Mouse (Mus musculus) frontal cortex, postnatal 14 days (tissue): ENCODE measurements around the gene Zdhhc7.

Source experiments
- DNase-seq, 2 experiments: peaks; one replicate each; pipeline ENCODE4 v3.0.0; 2022; ENCODE audit warnings: low spot score in 2 of 2

Gene Zdhhc7

GRCm38 (mm10) chr8:120114315-120114841, 13.1 kb upstream of the Zdhhc7 start:
- peak; percentile 22 to 45 for DNase-seq

GRCm38 (mm10) chr8:120113758-120114255, 12.5 kb upstream of the Zdhhc7 start, which contains the start of gene 6430548M08Rik:
6430548M08Rik (plus strand) TSS chr8:120114152.
- peak; percentile 99 to 100 for DNase-seq

- DNase-seq, result no peak
Measured at GRCm38 (mm10) chr8:120113306-120113705, 12.0 kb upstream of the Zdhhc7 start.

GRCm38 (mm10) chr8:120112535-120112934, 11.3 kb upstream of the Zdhhc7 start:
- DNase-seq, result no peak

- DNase-seq, result no peak
Measured at GRCm38 (mm10) chr8:120111382-120111781, 10.1 kb upstream of the Zdhhc7 start.

DNA sequence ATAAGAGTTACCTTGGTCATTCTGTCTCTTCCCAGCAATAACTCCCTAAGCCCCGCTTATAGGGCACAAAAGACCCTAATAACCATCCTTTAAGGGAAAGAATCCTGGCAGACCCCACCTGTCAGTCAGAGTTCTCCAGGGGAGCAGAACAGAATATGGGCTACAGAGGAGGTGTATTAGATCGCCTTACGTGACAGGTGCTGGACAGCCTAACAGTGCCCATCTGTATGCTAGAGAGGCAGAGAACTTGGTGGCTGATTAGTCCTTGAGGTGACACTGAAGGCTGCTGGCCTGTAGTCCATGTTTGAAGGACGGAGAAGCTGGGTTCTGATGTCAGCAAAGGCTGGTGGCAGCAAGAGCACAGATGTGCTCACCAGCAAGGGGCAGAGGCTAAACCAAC, 9.7 kb upstream of the Zdhhc7 start:
- DNase-seq, result no peak

GRCm38 (mm10) chr8:120109149-120109548, 7.9 kb upstream of the Zdhhc7 start:
- DNase-seq, result no peak

DNA sequence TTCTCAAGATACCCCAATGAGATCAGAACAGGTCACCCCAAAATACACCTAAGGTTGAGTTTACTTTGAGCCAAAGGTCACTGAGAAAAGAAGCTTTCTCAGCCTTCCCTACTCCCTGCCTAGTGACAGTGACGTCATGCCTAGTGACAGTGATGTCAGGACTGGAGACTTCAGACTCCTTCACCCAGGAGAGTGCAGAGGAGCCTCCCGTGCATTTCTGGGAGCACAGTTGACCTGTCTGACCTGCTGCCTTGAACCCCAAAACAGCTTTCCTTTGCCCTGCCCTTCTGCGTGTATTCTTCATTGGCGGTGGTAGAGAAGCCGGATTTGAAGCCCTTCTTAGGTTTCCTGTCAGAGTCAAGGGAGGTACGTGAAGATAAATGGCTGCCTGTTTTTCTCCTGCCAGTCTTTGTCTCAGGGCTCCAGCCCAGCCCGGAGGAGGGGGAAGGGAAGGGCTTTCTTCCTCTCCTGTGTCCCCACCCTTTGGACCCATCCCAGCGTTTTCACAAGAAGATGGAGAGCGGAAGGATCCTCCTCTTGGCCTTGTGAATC, 3.5 kb upstream of the Zdhhc7 start:
- DNase-seq, result no peak

GRCm38 (mm10) chr8:120103916-120104315, 2.6 kb upstream of the Zdhhc7 start:
- DNase-seq, result no peak

DNA sequence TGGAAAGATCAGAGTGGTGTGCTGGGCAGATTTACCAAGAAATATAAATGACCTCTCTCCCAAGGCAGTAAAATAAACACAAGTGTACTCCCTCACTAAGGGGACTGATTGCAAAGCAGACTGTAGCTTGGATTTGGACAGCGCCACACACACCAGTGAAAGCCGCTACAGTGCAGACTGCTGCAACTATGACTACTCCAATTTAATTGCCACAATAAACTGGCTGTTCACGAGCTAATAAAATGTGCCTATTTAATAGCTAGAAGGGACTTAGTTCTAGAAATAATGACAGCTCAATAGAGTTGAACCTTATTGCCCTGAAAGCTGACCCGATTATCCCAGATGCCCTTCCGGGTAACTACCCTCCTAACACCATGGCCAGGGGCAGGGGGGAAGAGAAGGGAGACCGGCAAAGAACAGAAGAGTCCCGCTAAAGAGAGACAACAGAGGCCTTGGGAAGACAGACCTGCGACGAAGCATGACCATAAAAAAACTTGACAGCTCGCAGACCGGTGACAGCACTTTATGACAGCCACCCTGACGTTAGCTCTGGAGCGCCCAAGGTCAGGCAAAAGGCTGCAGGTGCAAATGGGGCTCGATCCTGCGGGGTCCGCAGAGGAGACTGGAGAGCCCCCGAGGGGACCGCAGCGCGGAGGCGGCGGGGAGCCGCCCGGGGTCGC, 754 bp downstream of the Zdhhc7 start:
- no peak for DNase-seq

DNA sequence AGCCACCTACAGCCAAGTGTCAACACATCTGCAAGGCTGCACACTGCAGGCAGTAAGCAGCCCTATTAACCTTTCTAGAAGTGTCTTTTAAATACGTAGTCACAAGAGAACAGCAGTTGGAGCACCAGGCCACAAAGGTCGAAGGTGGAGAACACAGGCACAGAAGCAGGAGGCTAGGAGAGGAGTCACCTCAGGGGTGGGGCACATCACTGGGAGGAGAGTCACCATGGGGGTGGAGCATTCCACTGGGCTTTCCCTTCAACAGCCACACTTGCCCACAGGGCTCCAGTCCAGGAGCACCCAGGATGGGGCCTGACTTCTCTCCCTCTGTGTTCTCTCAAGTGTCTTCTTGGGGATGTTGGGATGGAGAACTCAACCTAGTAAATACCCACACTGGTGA, 4.8 kb downstream of the Zdhhc7 start:
- no peak for DNase-seq

DNA sequence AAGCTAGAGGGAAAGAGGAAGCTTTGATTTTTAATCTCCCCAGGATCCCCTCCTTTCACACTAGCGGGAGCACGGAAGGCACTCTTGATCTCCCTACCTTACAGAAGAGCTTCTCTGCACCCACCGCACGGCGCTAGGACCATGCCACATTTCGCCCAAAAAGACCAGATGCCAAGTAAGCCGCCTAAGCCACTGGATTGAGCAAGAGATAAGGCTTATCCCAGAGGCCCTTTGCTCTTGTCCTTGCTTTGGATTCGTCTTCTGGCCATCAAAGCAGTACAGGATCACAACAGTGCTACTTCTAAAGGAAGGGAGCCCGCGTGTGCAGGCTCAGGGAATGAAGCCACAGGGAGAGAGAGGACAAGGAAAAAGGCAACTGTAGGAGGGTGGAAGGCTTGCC, 6.5 kb downstream of the Zdhhc7 start:
- no peak for DNase-seq

DNA sequence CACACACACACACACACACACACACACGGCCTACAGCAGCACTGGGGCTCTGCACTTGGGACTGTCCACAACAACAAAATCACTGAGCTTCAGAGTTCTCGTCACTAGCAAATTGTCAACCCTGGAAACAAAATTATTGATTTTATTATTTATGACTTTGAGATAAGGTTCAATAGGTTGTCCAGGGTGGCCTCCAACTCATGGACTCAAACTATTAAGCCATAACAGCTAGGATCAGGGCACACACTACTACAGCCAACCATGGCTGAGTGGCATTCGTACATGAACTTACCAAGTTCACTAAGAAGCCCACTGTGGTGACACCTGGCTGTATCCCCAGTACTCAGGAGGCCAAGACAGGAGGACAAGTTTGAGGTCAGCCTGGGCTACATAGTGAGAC, 8.2 kb downstream of the Zdhhc7 start:
- DNase-seq, result no peak

DNA sequence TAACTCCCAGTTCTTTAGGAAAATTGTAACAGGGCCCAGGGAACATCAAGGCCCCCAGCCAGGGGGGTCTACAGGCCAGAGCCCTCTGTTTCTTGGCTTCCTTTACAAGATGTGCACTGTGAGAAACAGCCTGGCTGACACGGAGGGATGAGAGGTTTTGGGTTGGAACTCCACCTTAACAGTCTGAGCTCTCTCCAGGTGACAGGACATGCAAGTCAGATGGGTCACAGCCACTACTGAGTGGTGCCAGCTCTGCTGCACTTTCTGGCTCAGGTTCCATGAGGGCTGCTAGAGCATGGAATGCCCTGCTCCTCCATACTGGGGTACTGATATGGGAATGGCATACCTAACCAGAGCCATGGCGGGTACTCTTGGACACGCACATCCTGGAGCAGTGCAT, 10.2 kb downstream of the Zdhhc7 start:
- no peak for DNase-seq

GRCm38 (mm10) chr8:120089511-120089910, 11.8 kb downstream of the Zdhhc7 start:
- DNase-seq, result no peak

GRCm38 (mm10) chr8:120084783-120085182, 16.5 kb downstream of the Zdhhc7 start:
- no peak for DNase-seq

- DNase-seq, result no peak
Measured at GRCm38 (mm10) chr8:120083261-120083660, 18.0 kb downstream of the Zdhhc7 start.

DNA sequence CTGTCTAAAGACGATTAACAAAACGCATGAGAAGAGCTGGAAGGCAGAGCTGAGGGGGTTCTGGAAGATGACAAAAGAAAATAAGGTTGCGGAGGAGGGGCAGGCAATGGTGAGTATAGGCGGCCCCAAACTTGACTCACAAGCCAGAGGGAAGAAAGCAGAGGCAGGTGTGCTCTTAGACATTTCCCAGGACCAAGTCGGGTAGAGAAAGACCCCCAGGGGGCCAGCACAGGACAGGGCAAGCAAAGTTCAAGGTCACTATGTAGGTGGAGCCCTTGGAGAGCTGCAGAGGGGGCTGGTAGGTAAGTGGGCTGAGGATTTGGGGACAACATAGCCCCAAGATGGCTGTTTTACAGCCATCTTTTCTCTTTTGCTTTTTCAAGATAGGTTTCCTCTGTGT, 21.9 kb downstream of the Zdhhc7 start:
- no peak for DNase-seq

DNA sequence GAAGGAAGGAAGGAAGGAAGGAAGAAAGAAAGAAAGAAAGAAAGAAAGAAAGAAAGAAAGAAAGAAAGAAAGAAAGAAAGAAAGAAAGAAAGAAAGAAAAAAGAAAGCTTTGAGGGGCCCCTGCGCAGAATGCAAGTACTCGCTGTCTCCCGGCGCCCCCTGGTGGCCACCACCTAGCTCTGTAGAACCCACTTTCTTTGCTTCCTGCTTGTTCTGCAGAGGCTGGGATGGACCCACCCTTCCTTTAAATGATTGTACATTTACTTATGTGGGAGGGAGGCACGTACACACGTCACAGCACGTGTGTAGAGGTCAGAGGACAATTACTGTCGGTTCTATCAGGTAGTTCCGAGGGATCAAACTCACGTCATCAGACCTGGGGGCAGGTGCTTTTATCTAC, 23.2 kb downstream of the Zdhhc7 start:
- peak; percentile 40 to 60 for DNase-seq

GRCm38 (mm10) chr8:120075347-120075746, 25.9 kb downstream of the Zdhhc7 start:
- DNase-seq, result no peak

DNA sequence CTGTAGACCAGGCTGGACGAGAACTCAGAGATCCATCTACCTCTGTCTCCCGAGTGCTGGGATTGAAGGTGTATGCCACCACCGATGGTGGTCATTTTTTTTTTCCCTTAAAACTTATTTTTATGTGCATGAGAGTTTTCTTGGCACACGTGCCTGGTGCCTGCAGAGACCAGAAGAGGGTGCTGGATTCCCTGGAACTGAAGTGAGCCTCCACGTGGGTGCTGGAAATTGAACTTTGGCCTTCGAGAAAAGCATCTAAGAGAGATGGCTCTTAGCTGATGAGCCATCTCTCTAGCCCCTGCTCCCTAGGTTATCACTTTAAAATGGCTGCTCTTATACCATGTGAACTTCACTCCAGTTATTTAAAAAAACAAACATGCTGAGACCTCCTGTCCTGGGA, 26.8 kb downstream of the Zdhhc7 start:
- DNase-seq, result no peak

DNA sequence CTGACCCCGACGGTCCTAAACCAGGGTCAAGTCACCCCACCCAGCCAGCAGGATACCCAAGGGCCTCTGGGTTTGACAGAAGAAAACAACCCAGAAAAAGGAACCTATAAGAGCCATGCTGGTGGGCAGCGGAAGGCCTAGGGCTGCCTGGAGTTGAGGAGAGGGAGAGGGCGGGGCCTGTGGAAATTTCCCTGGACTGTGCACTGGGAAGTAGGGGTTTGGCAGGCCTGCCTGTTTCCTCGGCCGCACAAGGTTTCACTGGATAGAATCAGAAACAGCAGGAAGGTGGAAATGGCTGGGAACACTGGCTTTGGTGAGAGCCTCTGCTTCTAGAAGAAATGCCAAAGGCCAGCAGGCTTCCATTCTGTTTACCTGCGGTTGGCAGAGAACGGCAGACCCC, 28.5 kb downstream of the Zdhhc7 start:
- no peak for DNase-seq

- no peak for DNase-seq
Measured at GRCm38 (mm10) chr8:120072259-120072658, 29.0 kb downstream of the Zdhhc7 start.
